In the genomic region with DNA sequence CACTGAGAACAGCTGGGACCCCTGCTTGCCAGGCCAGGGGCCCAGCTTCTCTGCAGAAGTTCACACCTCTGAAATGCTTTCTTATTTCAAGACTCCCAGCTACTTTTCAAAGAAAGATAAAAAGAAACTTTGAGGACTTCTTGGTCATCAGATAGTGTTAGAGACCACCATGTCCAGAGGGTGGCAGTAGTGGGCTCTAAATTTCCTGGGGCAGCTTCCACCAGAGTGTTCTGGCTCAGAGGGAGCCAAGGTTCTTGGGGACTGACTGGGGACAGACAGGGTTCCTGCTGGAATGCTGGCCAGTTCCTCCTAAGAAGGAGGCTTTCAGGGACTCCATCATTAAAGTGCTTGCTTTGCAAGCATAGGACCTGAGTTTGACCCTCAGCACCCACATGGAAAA, we compare ENCODE assay signal across 9 mouse cellular contexts. TPM values are rescaled to one million over a fixed set of nuclear protein-coding genes. Genes with fewer than 3 reads are reported as not detected.
DNase-seq lines count a peak whose midpoint lies in the region; ATAC-seq lines count a peak whose summit lies in the region.
"Had no signal": no experiment of that assay in that cellular context is flagged by ENCODE, and none has a peak within 500 bp of the region (broad histone marks: within the 10 kb centered on the region; RNA-seq: fewer than 3 reads in every experiment).

No protein-coding gene starts in this region.

- H3K27ac ChIP-seq in hindbrain, embryonic 10.5 days: no peak overlapping the region
- H3K27ac ChIP-seq in hindbrain, embryonic 14.5 days: no peak overlapping the region

- H3K4me3 ChIP-seq in hindbrain, embryonic 10.5 days: no peak overlapping the region
- H3K4me3 ChIP-seq in hindbrain, embryonic 14.5 days (replicated peaks; ENCODE audit: low read length): no peak overlapping the region

- peak; percentile 14 for DNase-seq in hindbrain, embryonic 10.5 days (ENCODE audit: low spot score)
- DNase-seq in hindbrain, embryonic 14.5 days (ENCODE audit: low spot score): no peak
- DNase-seq in ovary, postnatal 36 days (ENCODE audit: low spot score): peak; percentile 35
- DNase-seq in ovary, postnatal 10 days (ENCODE audit: low spot score): no peak
- DNase-seq in adrenal gland, postnatal 36 days: peak; percentile 26 to 42
- DNase-seq in lung, postnatal 10 days: peak; percentile 55
- DNase-seq in Muller cell, postnatal 12 days (ENCODE audit: inconsistent ontology term): no peak
- DNase-seq in gastrocnemius, postnatal 14 days: no peak

- intact Hi-C loops in gastrocnemius, postnatal 14 days (cut with DNase I; ENCODE audit: low total_unique reads): no loop called here

- ATAC-seq in hindbrain, embryonic 14.5 days (ENCODE audit: low FRiP score): no peak

- H3K4me1 ChIP-seq in hindbrain, embryonic 10.5 days (replicated peaks): no peaks in the 10 kb centered on the region
- H3K4me1 ChIP-seq in hindbrain, embryonic 14.5 days (replicated peaks; ENCODE audit: control insufficient read depth, insufficient read depth, low read length): no peaks in the 10 kb centered on the region

- H3K9me3 ChIP-seq in hindbrain, embryonic 10.5 days: no peaks in the 10 kb centered on the region
- no peaks in the 10 kb centered on the region for H3K9me3 ChIP-seq in hindbrain, embryonic 14.5 days (ENCODE audit: control insufficient read depth, low read length)

- peaks cover 20% of the 10 kb centered on the region for H3K27me3 ChIP-seq in hindbrain, embryonic 10.5 days (ENCODE audit: insufficient read depth, poor library complexity, severe bottlenecking)
- H3K27me3 ChIP-seq in hindbrain, embryonic 14.5 days (ENCODE audit: control insufficient read depth, insufficient read depth, low read length): no peaks in the 10 kb centered on the region

- no peaks in the 10 kb centered on the region for H3K36me3 ChIP-seq in hindbrain, embryonic 10.5 days
- no peaks in the 10 kb centered on the region for H3K36me3 ChIP-seq in hindbrain, embryonic 14.5 days (replicated peaks; ENCODE audit: control insufficient read depth, insufficient read depth)

- no peak overlapping the region for H3K4me2 ChIP-seq in hindbrain, embryonic 14.5 days (replicated peaks)

- no peak overlapping the region for H3K9ac ChIP-seq in hindbrain, embryonic 14.5 days

RNA-seq across cellular contexts. Expression of gene Rspo4, which starts 31.8 kb away (rescaled TPM):
- polyA plus RNA-seq in hindbrain, embryonic 10.5 days (2016; fragmentation: Nextera tagmentation; extraction: Ambion mirVana): 0.77 and 1.3 TPM in 2 replicates
- 0.17 and 0.55 TPM in 2 replicates for polyA plus RNA-seq in hindbrain, embryonic 14.5 days (2014; fragmentation: Nextera tagmentation; extraction: Ambion mirVana)
- under 1 TPM; 0.23 to 0.33 TPM for total RNA-seq in adrenal gland, postnatal 36 days (2021)
- not detected for total RNA-seq in gastrocnemius, postnatal 14 days (2021)
- total RNA-seq: hematopoietic stem cell, adult 5-6 weeks had no signal

RNA-seq across cellular contexts. Expression of gene Angpt4, which starts 36.5 kb away (rescaled TPM):
- 0.22 and 0.31 TPM in 2 replicates for polyA plus RNA-seq in hindbrain, embryonic 10.5 days (2016; fragmentation: Nextera tagmentation; extraction: Ambion mirVana)
- polyA plus RNA-seq in hindbrain, embryonic 14.5 days (2014; fragmentation: Nextera tagmentation; extraction: Ambion mirVana): 0.08 and 0.31 TPM in 2 replicates
- 1 to 10 TPM in 1 of 2 experiments, under 1 TPM in 1; 0.33 to 1.2 TPM for total RNA-seq in adrenal gland, postnatal 36 days (2021)
- total RNA-seq in gastrocnemius, postnatal 14 days (2021): under 1 TPM in 1 of 2 experiments, not detected in 1; 0.12 TPM
- total RNA-seq: hematopoietic stem cell, adult 5-6 weeks had no signal

Comparison
In these comparisons a context has a peak if more than half of its experiments do, and no peak if none do; other contexts are left out.
1. DNase-seq: peak in hindbrain, embryonic 10.5 days (single experiment), ovary, postnatal 36 days (single experiment), adrenal gland, postnatal 36 days (2 of 2) and lung, postnatal 10 days (single experiment); none in hindbrain, embryonic 14.5 days (single experiment), ovary, postnatal 10 days (single experiment), Muller cell, postnatal 12 days (single experiment) and gastrocnemius, postnatal 14 days (single experiment).